ENCODE assay signal across 8 mouse cellular contexts in the genomic region with DNA sequence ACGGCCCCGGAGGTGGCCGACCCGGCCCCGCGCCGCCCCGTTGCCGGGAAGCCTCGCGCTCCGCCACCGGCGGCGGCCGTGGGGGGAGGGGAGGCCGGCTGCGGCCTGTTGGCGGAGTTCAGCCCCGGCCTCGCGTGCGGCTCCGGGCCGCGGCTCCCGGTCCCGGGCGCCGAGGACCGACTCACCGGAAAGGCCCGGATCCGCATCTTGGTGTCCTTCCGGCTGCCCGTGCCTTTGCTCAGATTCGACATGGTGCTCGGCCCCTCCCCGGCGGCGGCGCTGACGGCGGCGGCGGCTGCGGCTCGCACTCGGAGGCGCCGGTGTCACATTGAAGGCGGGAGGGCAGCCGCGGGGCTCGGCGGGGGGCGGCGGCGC. TPM values are rescaled to one million over a fixed set of nuclear protein-coding genes. Genes with fewer than 3 reads are reported as not detected.
DNase-seq lines count a peak whose midpoint lies in the region; ATAC-seq lines count a peak whose summit lies in the region.

No protein-coding gene starts in this region.

- H3K36me3 ChIP-seq in forebrain, embryonic 13.5 days (ENCODE audit: poor library complexity, severe bottlenecking), result no peaks in the 10 kb centered on the region
- no peaks in the 10 kb centered on the region for H3K36me3 ChIP-seq in hindbrain, embryonic 16.5 days (ENCODE audit: control insufficient read depth, insufficient read depth, low read length)
- peaks cover 10% of the 10 kb centered on the region for H3K36me3 ChIP-seq in megakaryocyte, embryonic 14.5 days (replicated peaks; ENCODE audit: low read length)

- under 1% methylated on average over 35 of the region's 59 CpGs for WGBS in forebrain, embryonic 13.5 days
- WGBS in hindbrain, embryonic 16.5 days, result 1% methylated on average over 13 of the region's 59 CpGs

- H3K4me1 ChIP-seq in forebrain, embryonic 13.5 days, result peaks cover 36% of the 10 kb centered on the region
- H3K4me1 ChIP-seq in hindbrain, embryonic 16.5 days (ENCODE audit: control insufficient read depth, insufficient read depth, low read depth, low read length), result peaks cover 21% of the 10 kb centered on the region
- H3K4me1 ChIP-seq in megakaryocyte, embryonic 14.5 days, result peaks cover 37% of the 10 kb centered on the region

- peak overlapping the region; percentile 98 for H3K27ac ChIP-seq in forebrain, embryonic 13.5 days
- peak overlapping the region; percentile 98 for H3K27ac ChIP-seq in hindbrain, embryonic 16.5 days (ENCODE audit: low read depth, low read length)

- peak overlapping the region; percentile 91 for H3K4me2 ChIP-seq in forebrain, embryonic 13.5 days
- H3K4me2 ChIP-seq in hindbrain, embryonic 16.5 days (ENCODE audit: low read length), result peak overlapping the region; percentile 96

- no peaks in the 10 kb centered on the region for H3K27me3 ChIP-seq in forebrain, embryonic 13.5 days
- H3K27me3 ChIP-seq in hindbrain, embryonic 16.5 days (replicated peaks; ENCODE audit: control insufficient read depth, insufficient read depth, low read length), result no peaks in the 10 kb centered on the region
- no peaks in the 10 kb centered on the region for H3K27me3 ChIP-seq in megakaryocyte, embryonic 14.5 days (replicated peaks)

- no peaks in the 10 kb centered on the region for H3K9me3 ChIP-seq in forebrain, embryonic 13.5 days (replicated peaks)
- H3K9me3 ChIP-seq in hindbrain, embryonic 16.5 days (ENCODE audit: control insufficient read depth, low read length), result no peaks in the 10 kb centered on the region
- H3K9me3 ChIP-seq in megakaryocyte, embryonic 14.5 days, result no peaks in the 10 kb centered on the region

- peak; percentile 11 for ATAC-seq in forebrain, embryonic 13.5 days
- ATAC-seq in hindbrain, embryonic 16.5 days, result peak; percentile 26

- DNase-seq in MN1 (ENCODE audit: low spot score), result peak; percentile 71
- peak; percentile 39 for DNase-seq in c-Kit-positive CD71-positive TER-119-positive erythroid progenitor cells, embryonic 14.5 days (ENCODE audit: low spot score)
- DNase-seq in left cerebral cortex, postnatal 14 days (ENCODE audit: low spot score in 2 of 2), result peak; percentile 39 to 62
- peak; percentile 66 for DNase-seq in right cerebral cortex, postnatal 14 days
- DNase-seq in urinary bladder, postnatal 14 days (ENCODE audit: low spot score), result peak; percentile 67

- intact Hi-C loops in left cerebral cortex, postnatal 14 days (cut with DNase I), result no loop called here

- peak overlapping the region; percentile 95 for H3K4me3 ChIP-seq in forebrain, embryonic 13.5 days
- peak overlapping the region; percentile 59 for H3K4me3 ChIP-seq in hindbrain, embryonic 16.5 days (ENCODE audit: low read length)
- peak overlapping the region; percentile 97 for H3K4me3 ChIP-seq in megakaryocyte, embryonic 14.5 days (replicated peaks)

- H3K9ac ChIP-seq in forebrain, embryonic 13.5 days, result peak overlapping the region; percentile 98
- H3K9ac ChIP-seq in hindbrain, embryonic 16.5 days (ENCODE audit: low read depth, low read length), result peak overlapping the region; percentile 99

RNA-seq across cellular contexts. Expression of a gene that starts 0.2 kb away (rescaled TPM):
- 35.1 and 39.6 TPM in 2 replicates for polyA plus RNA-seq in forebrain, embryonic 13.5 days (2015; fragmentation: Nextera tagmentation; extraction: Ambion mirVana)
- 23.5 and 29.1 TPM in 2 replicates for polyA plus RNA-seq in hindbrain, embryonic 16.5 days (2015; fragmentation: Nextera tagmentation; extraction: Ambion mirVana)
- 100 to 1,000 TPM; 121 to 138 TPM for total RNA-seq in left cerebral cortex, postnatal 14 days (2021)
- 1.1 and 10.6 TPM in 2 replicates for polyA plus RNA-seq in megakaryocyte, embryonic 14.5 days (2012; ENCODE audit: insufficient read depth, low replicate concordance)

Comparison
In these comparisons a context has a peak if more than half of its experiments do, and no peak if none do; other contexts are left out.
1. Peak in every context shown above with its lines: DNase-seq, ATAC-seq, H3K4me3 ChIP-seq and H3K27ac ChIP-seq.